Mouse (Mus musculus): ENCODE data around the gene Hoxd8. TPM values are rescaled to one million over a fixed set of nuclear protein-coding genes. Genes with fewer than 3 reads are reported as not detected.
A peak's percentile ranks its signal among the peaks of the same experiment; 100 is the strongest.

Gene Hoxd8
- polyA plus RNA-seq, 1 experiment from 2014 or later = 1.5 TPM

DNA sequence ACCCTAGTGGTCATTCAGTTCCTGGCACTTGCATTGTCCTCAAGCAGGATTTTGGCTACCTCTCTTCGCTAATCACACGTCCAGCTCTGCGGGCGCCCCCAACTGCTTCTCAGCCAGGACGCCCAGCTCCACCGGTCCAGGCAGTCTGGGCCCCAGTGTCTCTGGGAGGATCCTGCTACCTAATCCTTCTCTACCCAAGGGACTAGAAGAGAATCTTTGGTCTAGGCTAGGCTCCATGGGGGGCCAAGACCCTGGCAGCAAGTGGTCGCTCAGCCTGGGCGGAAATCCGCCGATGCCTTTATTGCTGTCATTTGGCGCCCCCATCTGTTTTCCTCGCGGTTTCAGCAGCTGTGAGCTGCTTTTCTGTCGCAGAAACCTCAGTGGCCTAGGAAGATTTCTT, 42.7 kb upstream of the Hoxd8 start:
- peak overlapping the region; percentile 15; the same call in 1 of the 2 replicates for H3K4me3 ChIP-seq
- H3K27ac ChIP-seq = no peak overlapping the region
- peak overlapping the region; percentile 37 for H3K4me2 ChIP-seq
- H3K36me3 ChIP-seq = no peaks in the 10 kb centered on the region
- H3K9me3 ChIP-seq = no peaks in the 10 kb centered on the region
- WGBS = under 1% methylated on average over 14 of the region's 14 CpGs
- peak; percentile 32; the same call in 1 of the 2 replicates for ATAC-seq (ENCODE audit: low FRiP score)
- no peak overlapping the region for H3K9ac ChIP-seq
- peaks cover 97% of the 10 kb centered on the region for H3K27me3 ChIP-seq
- peaks cover 10% of the 10 kb centered on the region for H3K4me1 ChIP-seq (replicated peaks)

DNA sequence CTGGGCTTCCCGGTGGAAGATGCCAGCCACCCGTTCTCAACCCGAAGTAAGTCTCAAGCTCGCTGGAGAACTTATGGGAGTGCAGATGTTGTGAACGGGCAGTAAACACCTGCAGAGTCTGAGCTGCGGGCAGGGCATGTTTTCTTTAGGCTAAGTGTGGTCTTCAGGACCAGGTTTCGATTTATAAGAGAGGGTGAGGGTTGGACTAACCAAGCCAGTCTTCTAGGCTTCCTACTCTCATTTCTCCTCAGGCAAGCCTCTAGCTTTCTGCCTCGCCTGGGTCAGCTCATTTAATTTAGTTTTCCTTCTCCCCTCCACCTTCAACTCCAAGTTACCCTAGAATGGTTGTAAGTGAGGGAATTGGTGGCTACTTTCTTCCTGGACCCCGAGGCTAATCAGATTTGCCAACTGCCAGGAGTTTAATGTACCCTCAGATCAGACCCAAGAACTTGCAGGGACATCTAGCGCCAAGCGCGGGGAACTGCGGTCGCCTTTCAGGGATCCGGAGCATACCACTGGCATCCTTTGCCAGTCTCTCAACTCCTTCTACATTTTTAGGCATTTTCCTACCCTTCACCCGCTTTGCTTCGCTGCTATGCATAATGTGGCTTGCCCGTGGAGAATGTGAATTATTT, 41.0 kb upstream of the Hoxd8 start:
- H3K4me2 ChIP-seq = no peak overlapping the region
- no peak overlapping the region for H3K9ac ChIP-seq
- ATAC-seq (ENCODE audit: low FRiP score) = no peak
- H3K36me3 ChIP-seq = no peaks in the 10 kb centered on the region
- H3K4me3 ChIP-seq = no peak overlapping the region
- H3K27me3 ChIP-seq = peaks cover 99% of the 10 kb centered on the region
- H3K4me1 ChIP-seq (replicated peaks) = peaks cover 13% of the 10 kb centered on the region
- H3K9me3 ChIP-seq = no peaks in the 10 kb centered on the region
- 4% methylated on average over 18 of the region's 18 CpGs for WGBS
- H3K27ac ChIP-seq = no peak overlapping the region

- 3% methylated on average over 7 of the region's 7 CpGs for WGBS
- Histone ChIP-seq H3K27me3 (peaks cover 99% of the 10 kb centered on the region), H3K4me1 (replicated peaks) (peaks cover 11% of the 10 kb centered on the region), H3K27ac (no peak overlapping the region), H3K36me3 (no peaks in the 10 kb centered on the region), H3K9me3 (no peaks in the 10 kb centered on the region), H3K4me2 (no peak overlapping the region), H3K4me3 (no peak overlapping the region), H3K9ac (no peak overlapping the region)
- no peak for ATAC-seq (ENCODE audit: low FRiP score)
Measured at GRCm38 (mm10) chr2:74666411-74666810, 38.0 kb upstream of the Hoxd8 start.

DNA sequence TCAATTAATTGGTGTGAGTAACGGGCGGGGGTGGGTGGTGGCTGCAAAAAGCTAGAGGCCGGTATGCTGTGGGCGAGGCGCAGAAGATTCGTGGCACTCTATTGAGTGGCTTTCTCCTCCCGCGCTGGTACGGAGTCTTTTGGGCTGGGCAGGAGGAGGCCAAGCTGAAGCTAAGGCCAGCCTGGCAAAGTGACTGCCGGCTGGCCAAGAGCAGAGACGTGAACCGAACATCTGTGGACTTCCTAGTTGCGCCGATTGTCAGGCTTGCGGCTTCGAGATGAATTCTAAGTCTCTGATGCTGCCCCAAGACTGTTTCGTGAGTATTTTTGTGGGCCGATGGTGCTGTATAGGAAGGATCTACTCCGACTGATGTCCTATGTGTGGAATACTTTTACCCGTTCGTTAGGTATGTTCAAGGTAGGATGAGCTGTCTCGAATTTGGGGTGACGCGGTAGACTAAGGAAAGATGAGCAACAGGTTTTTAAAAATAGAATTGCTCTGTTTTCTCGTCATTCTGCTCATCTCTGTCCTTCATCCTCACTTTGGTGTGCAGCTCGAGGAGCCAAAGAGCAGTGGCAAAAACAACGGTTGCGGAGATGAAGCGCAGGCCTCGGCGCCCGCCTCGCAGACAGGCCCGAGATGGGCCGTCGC, 37.1 kb upstream of the Hoxd8 start:
- H3K4me1 ChIP-seq (replicated peaks) = peaks cover 7% of the 10 kb centered on the region
- H3K9ac ChIP-seq = no peak overlapping the region
- 1% methylated on average over 36 of the region's 36 CpGs for WGBS
- peaks cover 99% of the 10 kb centered on the region for H3K27me3 ChIP-seq
- H3K9me3 ChIP-seq = no peaks in the 10 kb centered on the region
- H3K4me2 ChIP-seq = no peak overlapping the region
- no peaks in the 10 kb centered on the region for H3K36me3 ChIP-seq
- H3K27ac ChIP-seq = no peak overlapping the region
- no peak overlapping the region for H3K4me3 ChIP-seq
- ATAC-seq (ENCODE audit: low FRiP score) = no peak

DNA sequence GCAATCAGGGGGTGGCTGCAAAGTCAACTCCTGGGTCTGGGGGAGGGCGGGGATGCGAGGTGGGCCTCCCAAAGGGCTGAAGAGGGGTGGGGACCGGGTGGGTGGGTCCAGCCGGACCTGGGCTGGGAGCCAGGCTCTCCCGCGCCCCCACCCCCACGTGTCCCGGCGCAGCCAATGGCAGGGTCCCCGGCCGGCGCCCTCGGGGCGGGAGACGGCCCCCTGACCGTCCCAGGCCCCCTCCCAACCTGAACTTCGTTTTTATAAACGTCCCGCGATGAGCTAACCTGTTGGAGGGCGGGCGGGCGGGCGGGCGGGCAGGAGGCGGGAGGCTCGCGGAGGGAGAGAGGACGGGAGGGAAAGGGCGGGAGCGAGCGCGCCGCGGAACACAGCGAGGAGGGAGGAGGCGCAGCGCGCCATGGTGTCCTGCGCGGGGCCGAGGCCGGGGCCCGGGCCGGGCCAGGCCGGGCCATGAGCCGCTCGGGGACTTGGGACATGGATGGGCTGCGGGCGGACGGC, 36.5 kb upstream of the Hoxd8 start, which contains the start of gene Hoxd13:
Gene Hoxd13 (plus strand): TSS at position 469 of the 516 bp plus-strand sequence.
- Histone ChIP-seq H3K9me3 (no peaks in the 10 kb centered on the region), H3K4me1 (replicated peaks) (peaks cover 11% of the 10 kb centered on the region), H3K4me2 (peak within 1 kb of the TSS; percentile 43), H3K27ac (no peak within 1 kb of the TSS), H3K9ac (no peak within 1 kb of the TSS), H3K27me3 (peaks cover 99% of the 10 kb centered on the region), H3K36me3 (no peaks in the 10 kb centered on the region), H3K4me3 (peak within 1 kb of the TSS; percentile 25)
- no peak for ATAC-seq (ENCODE audit: low FRiP score)
- 0% methylated on average over 27 of the region's 51 CpGs for WGBS

DNA sequence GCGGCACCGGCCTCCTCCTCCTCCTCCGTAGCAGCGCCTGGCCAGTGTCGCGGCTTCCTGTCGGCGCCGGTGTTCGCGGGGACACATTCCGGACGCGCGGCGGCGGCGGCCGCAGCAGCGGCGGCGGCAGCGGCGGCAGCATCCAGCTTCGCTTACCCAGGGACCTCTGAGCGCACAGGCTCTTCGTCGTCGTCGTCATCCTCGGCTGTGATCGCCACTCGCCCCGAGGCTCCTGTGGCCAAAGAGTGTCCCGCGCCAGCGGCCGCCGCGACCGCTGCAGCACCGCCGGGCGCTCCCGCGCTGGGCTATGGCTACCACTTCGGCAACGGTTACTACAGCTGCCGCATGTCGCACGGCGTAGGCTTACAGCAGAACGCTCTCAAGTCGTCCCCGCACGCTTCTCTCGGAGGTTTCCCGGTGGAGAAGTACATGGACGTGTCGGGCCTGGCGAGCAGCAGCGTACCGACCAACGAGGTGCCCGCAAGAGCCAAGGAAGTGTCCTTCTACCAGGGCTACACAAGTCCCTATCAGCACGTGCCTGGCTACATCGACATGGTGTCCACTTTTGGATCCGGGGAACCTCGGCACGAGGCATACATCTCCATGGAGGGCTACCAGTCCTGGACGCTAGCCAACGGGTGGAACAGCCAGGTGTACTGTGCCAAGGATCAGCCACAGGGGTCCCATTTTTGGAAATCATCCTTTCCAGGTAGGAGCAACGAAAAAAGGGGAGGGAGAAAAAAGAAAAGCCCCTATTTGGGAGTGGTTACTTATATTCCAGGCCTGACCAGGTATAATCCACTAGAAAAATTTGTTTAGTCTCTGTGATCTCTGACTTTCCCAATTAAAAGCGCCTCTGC, 35.8 kb upstream of the Hoxd8 start:
- Histone ChIP-seq H3K27ac (no peak overlapping the region), H3K9me3 (no peaks in the 10 kb centered on the region), H3K36me3 (no peaks in the 10 kb centered on the region), H3K4me3 (peak overlapping the region; percentile 25), H3K4me2 (peak overlapping the region; percentile 43), H3K27me3 (peaks cover 99% of the 10 kb centered on the region), H3K9ac (no peak overlapping the region), H3K4me1 (replicated peaks) (peaks cover 12% of the 10 kb centered on the region)
- 0% methylated on average over 64 of the region's 74 CpGs for WGBS
- no peak for ATAC-seq (ENCODE audit: low FRiP score)

GRCm38 (mm10) chr2:74669230-74669578, 35.2 kb upstream of the Hoxd8 start:
- no peak for ATAC-seq (ENCODE audit: low FRiP score)
- Histone ChIP-seq H3K4me1 (replicated peaks) (peaks cover 12% of the 10 kb centered on the region), H3K27ac (no peak overlapping the region), H3K36me3 (no peaks in the 10 kb centered on the region), H3K27me3 (peaks cover 99% of the 10 kb centered on the region), H3K4me3 (no peak overlapping the region), H3K9ac (no peak overlapping the region), H3K9me3 (no peaks in the 10 kb centered on the region), H3K4me2 (no peak overlapping the region)
- 2% methylated on average over 3 of the region's 3 CpGs for WGBS

DNA sequence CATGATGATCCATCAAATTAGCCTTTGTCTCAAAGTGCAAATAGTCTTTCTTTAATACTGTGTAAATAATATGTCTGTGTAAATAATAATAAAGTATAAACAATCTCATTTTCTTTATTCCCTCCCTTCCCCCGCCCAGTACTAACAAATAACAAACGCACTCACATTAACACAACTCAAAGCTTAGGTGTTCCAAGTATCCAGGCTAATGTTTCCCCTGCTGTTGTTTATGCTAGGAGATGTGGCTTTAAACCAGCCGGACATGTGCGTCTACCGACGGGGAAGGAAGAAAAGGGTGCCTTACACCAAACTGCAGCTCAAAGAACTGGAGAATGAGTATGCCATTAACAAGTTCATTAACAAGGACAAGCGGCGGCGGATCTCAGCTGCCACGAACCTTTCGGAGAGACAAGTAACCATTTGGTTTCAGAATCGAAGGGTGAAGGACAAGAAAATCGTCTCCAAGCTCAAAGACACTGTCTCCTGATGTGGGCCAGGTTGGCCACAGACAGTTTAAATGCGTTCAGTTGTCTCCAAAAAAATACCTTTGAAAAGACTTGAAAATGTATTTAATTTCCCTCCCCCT, 34.7 kb upstream of the Hoxd8 start:
- ATAC-seq (ENCODE audit: low FRiP score) = no peak
- Histone ChIP-seq H3K4me1 (replicated peaks) (peaks cover 12% of the 10 kb centered on the region), H3K4me2 (no peak overlapping the region), H3K27ac (no peak overlapping the region), H3K27me3 (peaks cover 99% of the 10 kb centered on the region), H3K9ac (no peak overlapping the region), H3K36me3 (no peaks in the 10 kb centered on the region), H3K4me3 (no peak overlapping the region), H3K9me3 (no peaks in the 10 kb centered on the region)
- WGBS = 2% methylated on average over 14 of the region's 14 CpGs

DNA sequence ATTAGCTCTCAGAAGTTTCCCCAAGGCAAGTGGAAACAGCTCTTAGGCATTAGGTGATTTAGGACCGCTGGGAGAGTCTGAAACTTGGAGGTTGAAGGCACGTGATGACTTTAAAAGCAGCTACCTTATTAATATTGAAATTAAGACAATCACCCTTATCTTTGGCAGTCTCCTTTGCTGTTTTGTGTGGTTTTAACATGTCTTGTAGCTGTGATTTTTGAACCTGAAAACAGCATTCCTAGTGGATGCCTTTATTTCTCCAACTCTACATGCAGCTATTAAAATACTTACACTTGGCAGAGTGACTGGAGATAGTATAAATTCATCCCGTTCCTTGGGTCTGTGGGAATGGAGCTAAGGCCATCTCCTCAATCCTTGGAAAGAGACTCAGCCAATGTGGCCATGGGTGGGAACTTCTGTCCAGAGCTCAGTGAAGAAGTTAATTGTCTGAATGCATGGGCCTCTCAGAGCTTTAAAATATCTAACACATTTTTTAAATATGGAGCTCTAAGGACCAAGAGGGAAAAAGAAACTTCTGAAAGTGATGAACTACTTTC, 33.7 kb upstream of the Hoxd8 start:
- no peak overlapping the region for H3K9ac ChIP-seq
- H3K4me3 ChIP-seq = no peak overlapping the region
- H3K9me3 ChIP-seq = no peaks in the 10 kb centered on the region
- 2% methylated on average over 3 of the region's 3 CpGs for WGBS
- H3K27me3 ChIP-seq = peaks cover 99% of the 10 kb centered on the region
- no peak overlapping the region for H3K27ac ChIP-seq
- H3K4me1 ChIP-seq (replicated peaks) = peaks cover 12% of the 10 kb centered on the region
- H3K4me2 ChIP-seq = no peak overlapping the region
- no peaks in the 10 kb centered on the region for H3K36me3 ChIP-seq
- ATAC-seq (ENCODE audit: low FRiP score) = no peak

DNA sequence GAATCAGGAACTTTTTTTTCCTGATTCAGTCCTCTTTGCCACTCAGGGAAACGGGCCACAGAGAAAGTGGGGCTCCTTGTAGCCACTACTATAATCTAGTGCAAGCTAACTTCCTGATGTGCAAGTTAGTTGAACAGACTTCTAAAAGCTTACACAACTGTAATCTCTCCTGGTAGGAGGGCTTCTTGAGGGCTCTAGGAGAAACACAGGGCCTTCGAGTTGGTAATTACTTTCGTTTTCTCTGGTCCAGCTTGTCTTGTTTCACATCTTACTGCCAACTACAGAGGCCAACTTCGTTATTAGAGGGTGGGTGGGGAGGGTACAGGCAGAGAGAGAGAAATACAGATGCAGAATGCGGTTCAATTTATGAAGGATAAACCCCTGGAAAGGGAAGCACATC, 32.6 kb upstream of the Hoxd8 start:
- WGBS = 5% methylated on average over 5 of the region's 5 CpGs

GRCm38 (mm10) chr2:74672481-74673362, 31.7 kb upstream of the Hoxd8 start:
- Histone ChIP-seq H3K27me3 (peaks cover 100% of the 10 kb centered on the region), H3K36me3 (no peaks in the 10 kb centered on the region), H3K4me2 (peak overlapping the region; percentile 46), H3K9ac (no peak overlapping the region), H3K4me1 (replicated peaks) (peaks cover 12% of the 10 kb centered on the region), H3K27ac (no peak overlapping the region), H3K4me3 (peak overlapping the region; percentile 33), H3K9me3 (no peaks in the 10 kb centered on the region)
- under 1% methylated on average over 40 of the region's 40 CpGs for WGBS
- ATAC-seq (ENCODE audit: low FRiP score) = peak; percentile 46; the same call in 1 of the 2 replicates

More for the DNA sequence above, 32.6 kb upstream of the Hoxd8 start:
- Histone ChIP-seq H3K9ac (no peak overlapping the region), H3K9me3 (no peaks in the 10 kb centered on the region), H3K27me3 (peaks cover 100% of the 10 kb centered on the region), H3K36me3 (no peaks in the 10 kb centered on the region), H3K4me1 (replicated peaks) (peaks cover 12% of the 10 kb centered on the region), H3K27ac (no peak overlapping the region), H3K4me2 (no peak overlapping the region), H3K4me3 (no peak overlapping the region)
- ATAC-seq (ENCODE audit: low FRiP score) = no peak
